Mouse (Mus musculus): ENCODE results near the gene Nip7.

- TF ChIP-seq POLR2A (IDR thresholded peaks at IDR 0.05; ENCODE audit: control insufficient read depth, low read depth, low read length) (no peak), CTCF (IDR thresholded peaks at IDR 0.05; ENCODE audit: control insufficient read depth, insufficient read depth, insufficient replicate concordance, low read depth, low read length) (no peak)
Measured at GRCm38 (mm10) chr8:107036626-107037025, 20.1 kb upstream of the Nip7 start.
